Mouse (Mus musculus) heart, embryonic 12.5 days (tissue): ENCODE results near the gene Nxph4. TPM values are rescaled to one million over a fixed set of nuclear protein-coding genes. Genes with fewer than 3 reads are reported as not detected.
A peak's percentile ranks its signal among the peaks of the same experiment; 100 is the strongest.

Source experiments
- ATAC-seq: fragments of 200-750 bp; cut with Nextera tagmentation; 2 replicates; pipeline ENCODE4 v1.8.0; 2017; ENCODE audit warnings: moderate TSS enrichment, moderate library complexity; ENCODE audit not compliant: insufficient number of reproducible peaks, low FRiP score
- H3K27ac ChIP-seq: fragments of 300-500 bp; sonication (generic); 2 replicates; pipeline ENCODE4 v1.5.1; 2016; ENCODE audit warnings: mild to moderate bottlenecking, moderate library complexity; ENCODE audit not compliant: poor library complexity, severe bottlenecking
- H3K27me3 ChIP-seq: fragments of 300-500 bp; sonication (generic); replicated peaks from 2 replicates; pipeline ENCODE4 v1.6.1; 2016; ENCODE audit warnings: mild to moderate bottlenecking, moderate library complexity
- H3K36me3 ChIP-seq: fragments of 300-500 bp; sonication (generic); 2 replicates; pipeline ENCODE4 v1.6.1; 2016; ENCODE audit warnings: mild to moderate bottlenecking, moderate library complexity
- H3K4me1 ChIP-seq: fragments of 300-500 bp; sonication (generic); replicated peaks from 2 replicates; pipeline ENCODE4 v1.6.1; 2016; ENCODE audit warnings: mild to moderate bottlenecking
- H3K4me2 ChIP-seq: fragments of 300-500 bp; sonication (generic); 2 replicates; pipeline ENCODE4 v1.6.1; 2016; ENCODE audit warnings: mild to moderate bottlenecking, moderate library complexity
- H3K4me3 ChIP-seq: fragments of 300-500 bp; sonication (generic); 2 replicates; pipeline ENCODE4 v1.5.1; 2016; ENCODE audit warnings: mild to moderate bottlenecking
- H3K9ac ChIP-seq: fragments of 300-500 bp; sonication (generic); 2 replicates; pipeline ENCODE4 v1.6.1; 2016; ENCODE audit warnings: mild to moderate bottlenecking, moderate library complexity
- H3K9me3 ChIP-seq: fragments of 300-500 bp; sonication (generic); replicated peaks from 2 replicates; pipeline ENCODE4 v1.6.1; 2016; ENCODE audit warnings: mild to moderate bottlenecking, moderate library complexity
- WGBS: fragments of 180-500 bp; shearing (Covaris S2); methylation state at CpG from one replicate; pipeline ENCODE4 v1.1.7; 2016; 5-methylcytosine and 5-hydroxymethylcytosine counted together
- polyA plus RNA-seq: library from polyadenylated mRNA; unstranded; fragments of >200 nt; fragmentation: Nextera tagmentation; extraction: Ambion mirVana; gene quantifications from 2 replicates; pipeline ENCODE4 v1.2.1, GENCODE M21; 2016

Gene Nxph4
- polyA plus RNA-seq = 0.33 and 0.65 TPM in 2 replicates

- Histone ChIP-seq H3K9ac (peak within 1 kb of the TSS; percentile 39; the same call in 1 of the 2 replicates), H3K27me3 (peaks cover 83% of the 10 kb centered on the region), H3K4me1 (peaks cover 16% of the 10 kb centered on the region), H3K4me2 (peak within 1 kb of the TSS; percentile 84), H3K27ac (no peak within 1 kb of the TSS), H3K36me3 (peaks cover 2% of the 10 kb centered on the region; the same call in 1 of the 2 replicates), H3K4me3 (peak within 1 kb of the TSS; percentile 48), H3K9me3 (no peaks in the 10 kb centered on the region)
- ATAC-seq = 0 out of 2 replicates have a peak, but pooled peaks have one; percentile 26
- under 1% methylated on average over 70 of the region's 78 CpGs for WGBS
Observed at GRCm38 (mm10) chr10:127534036-127534928, at the start of gene Nxph4. Nxph4 (minus strand) TSS chr10:127534559.

GRCm38 (mm10) chr10:127583649-127584048 lies 49.3 kb upstream of the Nxph4 start:
- Histone ChIP-seq H3K27me3 (no peaks in the 10 kb centered on the region), H3K36me3 (peaks cover 67% of the 10 kb centered on the region), H3K27ac (no peak overlapping the region), H3K4me3 (no peak overlapping the region), H3K4me2 (no peak overlapping the region), H3K9me3 (no peaks in the 10 kb centered on the region), H3K4me1 (no peaks in the 10 kb centered on the region), H3K9ac (no peak overlapping the region)
- peak; percentile 27; the same call in 1 of the 2 replicates for ATAC-seq
- WGBS = 74% methylated on average over 8 of the region's 8 CpGs

- Histone ChIP-seq H3K4me3 (no peak overlapping the region), H3K27me3 (no peaks in the 10 kb centered on the region), H3K9me3 (no peaks in the 10 kb centered on the region)
Observed at GRCm38 (mm10) chr10:127581291-127581690, 46.9 kb upstream of the Nxph4 start.

DNA sequence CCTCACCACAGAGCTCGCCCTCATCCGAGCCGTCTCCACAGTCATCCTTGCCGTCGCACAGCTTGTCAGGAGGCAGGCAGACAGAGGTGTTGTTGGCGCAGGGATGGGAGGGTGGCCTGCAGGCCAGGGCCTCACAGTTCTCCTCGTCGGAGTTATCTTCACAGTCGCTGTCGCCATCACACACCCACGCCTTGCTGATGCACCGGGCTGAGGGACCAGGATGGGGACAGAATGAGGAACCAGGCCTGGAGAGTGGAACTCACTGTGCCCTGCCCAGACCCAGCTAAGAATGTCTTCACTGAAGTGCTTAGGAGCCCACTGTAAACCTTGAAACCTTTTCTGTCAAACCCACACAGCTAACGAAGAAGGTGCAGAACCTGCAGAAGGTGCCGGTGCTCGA lies 43.6 kb upstream of the Nxph4 start:
- Histone ChIP-seq H3K27ac (no peak overlapping the region), H3K27me3 (no peaks in the 10 kb centered on the region), H3K9me3 (no peaks in the 10 kb centered on the region), H3K36me3 (peaks cover 78% of the 10 kb centered on the region), H3K4me3 (no peak overlapping the region), H3K9ac (no peak overlapping the region), H3K4me1 (peaks cover 4% of the 10 kb centered on the region; the same call in 1 of the 2 replicates), H3K4me2 (no peak overlapping the region)
- no peak for ATAC-seq
- 77% methylated on average over 15 of the region's 15 CpGs for WGBS

More at GRCm38 (mm10) chr10:127581291-127581690, 46.9 kb upstream of the Nxph4 start:
- 66% methylated on average over 9 of the region's 9 CpGs for WGBS
- H3K36me3 ChIP-seq = peaks cover 71% of the 10 kb centered on the region
- no peak overlapping the region for H3K9ac ChIP-seq
- ATAC-seq = no peak
- peaks cover 4% of the 10 kb centered on the region; the same call in 1 of the 2 replicates for H3K4me1 ChIP-seq
- no peak overlapping the region for H3K27ac ChIP-seq
- no peak overlapping the region for H3K4me2 ChIP-seq

GRCm38 (mm10) chr10:127577156-127577555 lies 42.8 kb upstream of the Nxph4 start:
- Histone ChIP-seq H3K27ac (no peak overlapping the region), H3K4me3 (no peak overlapping the region), H3K9me3 (no peaks in the 10 kb centered on the region), H3K4me2 (no peak overlapping the region), H3K9ac (no peak overlapping the region), H3K4me1 (peaks cover 4% of the 10 kb centered on the region; the same call in 1 of the 2 replicates), H3K27me3 (no peaks in the 10 kb centered on the region), H3K36me3 (peaks cover 78% of the 10 kb centered on the region)
- no peak for ATAC-seq
- 84% methylated on average over 9 of the region's 9 CpGs for WGBS

GRCm38 (mm10) chr10:127576381-127576961 lies 42.1 kb upstream of the Nxph4 start:
- 57% methylated on average over 18 of the region's 18 CpGs for WGBS
- H3K36me3 ChIP-seq = peaks cover 75% of the 10 kb centered on the region
- no peaks in the 10 kb centered on the region for H3K9me3 ChIP-seq
- H3K4me2 ChIP-seq = no peak overlapping the region
- H3K9ac ChIP-seq = no peak overlapping the region
- no peak overlapping the region for H3K27ac ChIP-seq
- ATAC-seq = no peak
- H3K27me3 ChIP-seq = no peaks in the 10 kb centered on the region
- H3K4me3 ChIP-seq = no peak overlapping the region
- H3K4me1 ChIP-seq = peaks cover 4% of the 10 kb centered on the region; the same call in 1 of the 2 replicates

DNA sequence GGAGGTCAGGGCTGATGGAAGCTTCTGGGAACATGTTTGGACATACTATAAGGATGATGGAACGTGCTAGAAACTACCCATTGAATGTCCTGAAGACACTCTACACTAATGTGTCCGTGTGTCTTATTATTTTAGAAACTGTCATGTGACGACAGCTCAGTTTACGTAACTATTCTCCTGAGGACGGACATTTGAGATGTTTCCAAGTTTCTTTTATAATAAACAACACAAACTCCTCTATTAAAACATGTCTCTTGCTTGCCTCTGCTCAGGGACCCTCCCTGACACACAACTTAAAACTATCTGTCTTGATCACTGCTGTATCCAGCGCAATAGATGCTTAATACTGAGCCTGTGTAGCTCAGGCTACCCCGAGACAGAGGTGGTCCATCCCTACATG lies 41.4 kb upstream of the Nxph4 start:
- no peak for ATAC-seq
- Histone ChIP-seq H3K4me3 (no peak overlapping the region), H3K27me3 (no peaks in the 10 kb centered on the region), H3K4me2 (no peak overlapping the region), H3K36me3 (peaks cover 79% of the 10 kb centered on the region), H3K4me1 (peaks cover 4% of the 10 kb centered on the region; the same call in 1 of the 2 replicates), H3K9ac (no peak overlapping the region), H3K27ac (no peak overlapping the region), H3K9me3 (no peaks in the 10 kb centered on the region)
- 86% methylated on average over 7 of the region's 7 CpGs for WGBS

GRCm38 (mm10) chr10:127572281-127572680 lies 37.9 kb upstream of the Nxph4 start:
- Histone ChIP-seq H3K27me3 (no peaks in the 10 kb centered on the region), H3K4me1 (peaks cover 7% of the 10 kb centered on the region; the same call in 1 of the 2 replicates), H3K9ac (no peak overlapping the region), H3K36me3 (peaks cover 74% of the 10 kb centered on the region), H3K27ac (no peak overlapping the region), H3K4me2 (no peak overlapping the region), H3K9me3 (no peaks in the 10 kb centered on the region), H3K4me3 (no peak overlapping the region)
- ATAC-seq = no peak
- 80% methylated on average over 5 of the region's 5 CpGs for whole genome bisulfite sequencing

DNA sequence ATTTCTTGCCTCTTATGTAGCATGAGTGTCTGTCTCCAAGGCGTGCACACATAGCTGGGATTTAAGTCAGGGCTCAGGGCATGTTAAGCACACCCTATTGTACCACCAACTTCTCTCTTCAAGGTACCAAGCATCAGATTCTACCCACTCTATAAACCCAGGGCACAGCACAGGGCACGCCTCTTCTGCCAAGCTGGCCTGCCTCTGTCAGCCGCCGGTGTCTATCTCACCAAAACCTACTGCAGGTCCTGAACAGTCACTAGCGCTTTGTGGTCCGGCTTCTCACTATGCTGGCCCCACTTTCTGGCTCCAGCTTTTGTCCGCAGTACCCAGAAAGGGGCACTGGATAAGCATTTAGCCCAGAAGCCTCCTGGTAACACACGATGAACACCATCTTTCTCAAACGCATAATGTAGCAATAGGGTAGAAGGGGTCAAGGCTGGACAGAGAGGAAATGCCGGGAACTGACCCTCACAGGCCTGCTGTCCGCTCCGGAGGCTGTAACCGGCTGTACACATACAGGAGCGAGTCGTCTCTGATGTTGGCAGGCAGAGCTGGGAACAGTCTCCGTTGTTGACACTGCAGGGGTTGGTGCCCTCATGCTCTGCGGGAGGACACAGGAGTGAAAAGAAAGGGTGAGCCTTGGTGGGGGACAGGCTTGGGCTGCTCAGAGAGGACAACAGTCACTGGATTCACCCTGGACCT lies 36.7 kb upstream of the Nxph4 start:
- Histone ChIP-seq H3K27ac (no peak overlapping the region), H3K4me3 (no peak overlapping the region), H3K4me2 (no peak overlapping the region), H3K9ac (no peak overlapping the region), H3K36me3 (peaks cover 75% of the 10 kb centered on the region), H3K27me3 (no peaks in the 10 kb centered on the region), H3K4me1 (0 out of 2 replicates have a peak, but pooled peaks cover 3% of the 10 kb centered on the region), H3K9me3 (no peaks in the 10 kb centered on the region)
- 86% methylated on average over 17 of the region's 17 CpGs for WGBS
- no peak for ATAC-seq

GRCm38 (mm10) chr10:127570384-127570783 lies 36.0 kb upstream of the Nxph4 start:
- Histone ChIP-seq H3K4me2 (no peak overlapping the region), H3K4me3 (no peak overlapping the region), H3K27me3 (no peaks in the 10 kb centered on the region), H3K9me3 (no peaks in the 10 kb centered on the region), H3K36me3 (peaks cover 74% of the 10 kb centered on the region), H3K4me1 (peaks cover 8% of the 10 kb centered on the region), H3K9ac (no peak overlapping the region), H3K27ac (peak overlapping the region; percentile 29; the same call in 1 of the 2 replicates)
- 67% methylated on average over 6 of the region's 6 CpGs for WGBS
- no peak for ATAC-seq

DNA sequence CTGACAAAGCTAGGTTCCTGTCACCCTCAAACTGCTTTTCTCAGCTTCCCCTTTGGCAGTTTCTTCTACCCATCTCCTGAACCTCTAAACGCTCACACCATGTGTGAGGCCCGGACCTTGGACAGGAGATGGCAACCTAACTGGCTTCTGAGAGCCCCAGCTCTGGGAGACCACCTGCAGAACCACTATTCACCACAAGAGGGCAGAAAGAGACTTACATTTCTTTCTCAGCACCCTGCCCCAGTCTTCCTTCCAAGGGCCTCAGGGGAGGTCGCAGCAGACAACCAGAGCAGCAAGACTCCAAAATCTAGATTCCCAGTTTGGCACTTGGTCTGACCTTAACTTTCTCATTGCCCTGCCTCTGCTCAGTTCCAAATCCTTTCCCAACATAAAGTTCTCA lies 35.1 kb upstream of the Nxph4 start:
- Histone ChIP-seq H3K4me1 (peaks cover 11% of the 10 kb centered on the region), H3K4me3 (no peak overlapping the region), H3K27ac (no peak overlapping the region), H3K36me3 (peaks cover 65% of the 10 kb centered on the region), H3K9ac (no peak overlapping the region), H3K4me2 (no peak overlapping the region), H3K9me3 (no peaks in the 10 kb centered on the region), H3K27me3 (no peaks in the 10 kb centered on the region)
- no peak for ATAC-seq
- 26% methylated on average over 3 of the region's 3 CpGs for WGBS
